Comparison of ENCODE assay signal across 11 mouse cellular contexts in genomic region chr2:27304741-27305140, GRCm38 (mm10). TPM values are rescaled to one million over a fixed set of nuclear protein-coding genes. Genes with fewer than 3 reads are reported as not detected.
DNase-seq lines count a peak whose midpoint lies in the region; ATAC-seq lines count a peak whose summit lies in the region.
"Had no signal": no experiment of that assay in that cellular context is flagged by ENCODE, and none has a peak within 500 bp of the region (broad histone marks: within the 10 kb centered on the region; RNA-seq: fewer than 3 reads in every experiment).

No protein-coding gene starts in this region.

- ATAC-seq in midbrain, embryonic 16.5 days = no peak
- ATAC-seq in intestine, embryonic 14.5 days (replicated peaks; ENCODE audit: low FRiP score, low TSS enrichment, low read depth) = 0 out of 2 replicates have a peak, but pooled peaks have one; percentile 5
- peak; percentile 32; the same call in 1 of the 2 replicates for ATAC-seq in lung, embryonic 15.5 days (ENCODE audit: borderline replicate concordance, extremely low read depth, low FRiP score, low TSS enrichment)

- H3K27ac ChIP-seq in midbrain, embryonic 10.5 days (replicated peaks) = peak overlapping the region; percentile 43; the same call in 1 of the 2 replicates
- no peak overlapping the region for H3K27ac ChIP-seq in midbrain, embryonic 16.5 days (ENCODE audit: low read length)
- H3K27ac ChIP-seq in intestine, embryonic 14.5 days (ENCODE audit: low read depth) = no peak overlapping the region
- H3K27ac ChIP-seq in lung, embryonic 15.5 days = no peak overlapping the region
- H3K27ac ChIP-seq: embryonic facial prominence, embryonic 13.5 days had no signal

- peaks cover 32% of the 10 kb centered on the region for H3K4me1 ChIP-seq in midbrain, embryonic 10.5 days
- H3K4me1 ChIP-seq in midbrain, embryonic 16.5 days (ENCODE audit: control insufficient read depth, insufficient read depth, low read length) = peaks cover 8% of the 10 kb centered on the region
- H3K4me1 ChIP-seq in intestine, embryonic 14.5 days (replicated peaks; ENCODE audit: control insufficient read depth, insufficient read depth, low read length) = peaks cover 9% of the 10 kb centered on the region
- H3K4me1 ChIP-seq in lung, embryonic 15.5 days = peaks cover 32% of the 10 kb centered on the region

- WGBS in midbrain, embryonic 10.5 days = 89% methylated on average over 13 of the region's 13 CpGs
- 71% methylated on average over 13 of the region's 13 CpGs for WGBS in midbrain, embryonic 16.5 days
- WGBS in intestine, embryonic 14.5 days = 46% methylated on average over 13 of the region's 13 CpGs
- WGBS in lung, embryonic 15.5 days = 42% methylated on average over 13 of the region's 13 CpGs

- H3K9ac ChIP-seq in midbrain, embryonic 16.5 days (ENCODE audit: low read depth, low read length) = no peak overlapping the region
- H3K9ac ChIP-seq in intestine, embryonic 14.5 days (ENCODE audit: low read length) = no peak overlapping the region
- H3K9ac ChIP-seq in lung, embryonic 15.5 days = 0 out of 2 replicates have a peak overlapping the region, but pooled peaks have one; percentile 6
- H3K9ac ChIP-seq: embryonic facial prominence, embryonic 13.5 days had no signal

- peaks cover 24% of the 10 kb centered on the region for H3K36me3 ChIP-seq in midbrain, embryonic 10.5 days
- H3K36me3 ChIP-seq in midbrain, embryonic 16.5 days (ENCODE audit: control insufficient read depth, insufficient read depth, low read length) = no peaks in the 10 kb centered on the region
- no peaks in the 10 kb centered on the region for H3K36me3 ChIP-seq in intestine, embryonic 14.5 days (ENCODE audit: control insufficient read depth, insufficient read depth, low read length)
- no peaks in the 10 kb centered on the region for H3K36me3 ChIP-seq in lung, embryonic 15.5 days

- no peaks in the 10 kb centered on the region for H3K27me3 ChIP-seq in midbrain, embryonic 10.5 days (ENCODE audit: low read depth, poor library complexity, severe bottlenecking)
- H3K27me3 ChIP-seq in midbrain, embryonic 16.5 days (ENCODE audit: control insufficient read depth, insufficient read depth, low read depth, low read length) = no peaks in the 10 kb centered on the region
- H3K27me3 ChIP-seq in intestine, embryonic 14.5 days (replicated peaks; ENCODE audit: control insufficient read depth, insufficient read depth, low read length) = no peaks in the 10 kb centered on the region
- no peaks in the 10 kb centered on the region for H3K27me3 ChIP-seq in lung, embryonic 15.5 days
- H3K27me3 ChIP-seq: embryonic facial prominence, embryonic 13.5 days had no signal

- H3K9me3 ChIP-seq in midbrain, embryonic 10.5 days (replicated peaks) = no peaks in the 10 kb centered on the region; the same call in 1 of the 2 replicates
- no peaks in the 10 kb centered on the region for H3K9me3 ChIP-seq in midbrain, embryonic 16.5 days (replicated peaks; ENCODE audit: control insufficient read depth, low read length, poor library complexity, severe bottlenecking)
- H3K9me3 ChIP-seq in intestine, embryonic 14.5 days (ENCODE audit: control insufficient read depth, low read length) = no peaks in the 10 kb centered on the region
- H3K9me3 ChIP-seq in lung, embryonic 15.5 days = no peaks in the 10 kb centered on the region
- H3K9me3 ChIP-seq: embryonic facial prominence, embryonic 13.5 days had no signal

- no peak overlapping the region for H3K4me3 ChIP-seq in midbrain, embryonic 10.5 days
- no peak overlapping the region for H3K4me3 ChIP-seq in midbrain, embryonic 16.5 days (ENCODE audit: low read depth, low read length)
- H3K4me3 ChIP-seq in intestine, embryonic 14.5 days (ENCODE audit: low read depth, low read length) = no peak overlapping the region
- no peak overlapping the region for H3K4me3 ChIP-seq in lung, embryonic 15.5 days
- H3K4me3 ChIP-seq: embryonic facial prominence, embryonic 13.5 days had no signal

- no peak overlapping the region for H3K4me2 ChIP-seq in midbrain, embryonic 16.5 days (ENCODE audit: low read length)
- H3K4me2 ChIP-seq in intestine, embryonic 14.5 days (ENCODE audit: low read length) = no peak overlapping the region
- no peak overlapping the region for H3K4me2 ChIP-seq in lung, embryonic 15.5 days
- H3K4me2 ChIP-seq: embryonic facial prominence, embryonic 13.5 days had no signal

- DNase-seq in adrenal gland, adult (ENCODE audit: inconsistent age in 2 of 2, low spot score in 1 of 2) = peak; percentile 58 to 86
- DNase-seq in adrenal gland, postnatal 4 days (ENCODE audit: low spot score in 2 of 2) = no peak
- no peak for DNase-seq in midbrain, embryonic 10.5 days (ENCODE audit: low spot score)
- DNase-seq in intestine, embryonic 14.5 days (ENCODE audit: low spot score) = no peak
- no peak for DNase-seq in adipocyte (ENCODE audit: low spot score)
- DNase-seq in testis, postnatal 10 days (ENCODE audit: low spot score) = no peak
- DNase-seq: right cerebral cortex, postnatal 25 days had no signal

RNA-seq across cellular contexts. Expression of gene Sardh, which starts 56.6 kb away (rescaled TPM):
- total RNA-seq in adrenal gland, postnatal 4 days (2021) = 10 to 100 TPM; 33.3 to 44.3 TPM
- polyA plus RNA-seq in midbrain, embryonic 10.5 days (2016; fragmentation: Nextera tagmentation; extraction: Ambion mirVana) = 1.0 and 3.7 TPM in 2 replicates
- 4.8 and 5.1 TPM in 2 replicates for polyA plus RNA-seq in midbrain, embryonic 16.5 days (2015; fragmentation: Nextera tagmentation; extraction: Ambion mirVana)
- polyA plus RNA-seq in intestine, embryonic 14.5 days (2014; fragmentation: Nextera tagmentation; extraction: Ambion mirVana) = 10.8 and 13.1 TPM in 2 replicates
- 25.6 and 27.9 TPM in 2 replicates for polyA plus RNA-seq in lung, embryonic 15.5 days (2015; fragmentation: Nextera tagmentation; extraction: Ambion mirVana)
- total RNA-seq: hematopoietic stem cell, adult 5-6 weeks had no signal

Comparison
In these comparisons a context has a peak if more than half of its experiments do, and no peak if none do; other contexts are left out.
1. DNase-seq: peak in adrenal gland, adult (2 of 2); none in adrenal gland, postnatal 4 days (0 of 2), midbrain, embryonic 10.5 days (single experiment), intestine, embryonic 14.5 days (single experiment), adipocyte (single experiment) and testis, postnatal 10 days (single experiment).